8 mouse cellular contexts compared by ENCODE assay signal in the genomic region with DNA sequence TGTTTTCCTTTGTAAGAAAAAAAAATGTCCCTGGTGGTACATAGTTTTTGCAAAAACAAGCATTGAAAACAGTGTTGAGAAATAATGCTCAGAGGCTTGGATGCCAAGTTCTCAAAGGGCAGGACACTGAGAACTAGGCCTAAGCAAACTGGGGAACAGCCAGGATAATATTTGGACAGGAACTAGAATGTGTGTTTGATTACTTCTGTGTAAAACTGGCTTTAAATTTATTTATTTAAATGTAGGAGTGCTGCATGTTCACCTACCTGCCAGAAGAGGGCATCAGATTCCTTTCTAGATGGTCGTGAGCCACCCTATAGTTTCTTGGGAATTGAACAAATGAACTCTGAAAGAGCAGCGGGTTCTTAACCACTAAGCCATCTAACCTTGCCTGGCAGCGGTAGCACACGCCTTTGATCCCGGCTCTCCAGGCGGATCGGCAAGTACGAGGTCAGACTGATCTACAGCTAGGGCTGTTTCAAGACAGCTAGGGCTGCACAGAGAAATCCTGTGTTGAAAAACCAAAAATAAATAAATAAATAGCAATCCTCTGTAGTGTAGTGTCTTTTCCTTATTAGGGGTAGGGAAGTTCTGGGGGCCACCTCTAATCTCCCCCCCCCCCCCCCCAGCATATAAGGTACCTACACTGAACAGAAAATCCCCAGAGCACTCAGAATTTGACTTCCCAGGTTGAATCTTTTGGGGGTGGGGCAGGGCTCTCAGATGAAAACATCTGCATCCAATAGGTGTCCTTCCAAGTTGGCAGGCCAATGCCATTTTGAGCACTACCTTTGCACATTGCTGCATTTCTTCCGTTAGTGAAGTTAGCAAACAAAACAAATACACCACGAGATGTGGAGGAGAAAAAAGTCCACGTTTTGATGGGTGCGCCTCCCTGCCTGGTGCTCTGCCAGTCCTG. TPM values are rescaled to one million over a fixed set of nuclear protein-coding genes. Genes with fewer than 3 reads are reported as not detected.
DNase-seq lines count a peak whose midpoint lies in the region; ATAC-seq and TF ChIP-seq lines count a peak whose summit lies in the region.

A gene (plus strand): TSS at position 776 of the 919 bp plus-strand sequence.

- H3K4me3 ChIP-seq in ES-Bruce4 (ENCODE audit: low read depth, low read length): peak within 1 kb of the TSS; percentile 89
- H3K4me3 ChIP-seq in bone marrow, adult 2 months (replicated peaks; ENCODE audit: control insufficient read depth, low read depth, low read length): peak within 1 kb of the TSS; percentile 98
- peak within 1 kb of the TSS; percentile 87 for H3K4me3 ChIP-seq in embryonic facial prominence, embryonic 15.5 days (replicated peaks)
- H3K4me3 ChIP-seq in heart, embryonic 11.5 days (ENCODE audit: low read depth, low read length): peak within 1 kb of the TSS; percentile 71
- peak within 1 kb of the TSS; percentile 83 for H3K4me3 ChIP-seq in kidney, embryonic 14.5 days (ENCODE audit: low read length)
- peak within 1 kb of the TSS; percentile 89 for H3K4me3 ChIP-seq in limb, embryonic 15.5 days
- peak within 1 kb of the TSS; percentile 75 for H3K4me3 ChIP-seq in midbrain, postnatal 0 days (ENCODE audit: low read depth, low read length)

- no peaks in the 10 kb centered on the region for H3K27me3 ChIP-seq in ES-Bruce4 (ENCODE audit: control insufficient read depth, insufficient read depth, low read length, poor library complexity, severe bottlenecking)
- no peaks in the 10 kb centered on the region for H3K27me3 ChIP-seq in embryonic facial prominence, embryonic 15.5 days
- H3K27me3 ChIP-seq in heart, embryonic 11.5 days (ENCODE audit: control insufficient read depth, insufficient read depth, low read length): no peaks in the 10 kb centered on the region
- no peaks in the 10 kb centered on the region for H3K27me3 ChIP-seq in kidney, embryonic 14.5 days (ENCODE audit: control insufficient read depth, insufficient read depth, low read length)
- no peaks in the 10 kb centered on the region for H3K27me3 ChIP-seq in limb, embryonic 15.5 days
- H3K27me3 ChIP-seq in midbrain, postnatal 0 days (ENCODE audit: insufficient read depth, low read length): no peaks in the 10 kb centered on the region

- no peak for TF ChIP-seq POLR2A in ES-Bruce4 (IDR thresholded peaks at IDR 0.05; ENCODE audit: insufficient read depth, low read length)
- no peak for TF ChIP-seq POLR2A in bone marrow, adult 2 months (IDR thresholded peaks at IDR 0.05; ENCODE audit: borderline replicate concordance, control insufficient read depth, low read depth, low read length)

- peak within 1 kb of the TSS; percentile 73 for H3K4me2 ChIP-seq in embryonic facial prominence, embryonic 15.5 days (replicated peaks)
- peak within 1 kb of the TSS; percentile 65 for H3K4me2 ChIP-seq in heart, embryonic 11.5 days
- H3K4me2 ChIP-seq in kidney, embryonic 14.5 days (replicated peaks; ENCODE audit: low read depth, low read length): peak within 1 kb of the TSS; percentile 58
- H3K4me2 ChIP-seq in limb, embryonic 15.5 days: peak within 1 kb of the TSS; percentile 73
- peak within 1 kb of the TSS; percentile 94 for H3K4me2 ChIP-seq in midbrain, postnatal 0 days (ENCODE audit: low read depth, low read length, poor library complexity, severe bottlenecking)

- H3K9me3 ChIP-seq in ES-Bruce4 (replicated peaks; ENCODE audit: control insufficient read depth, insufficient read depth, low read length, poor library complexity, severe bottlenecking): no peaks in the 10 kb centered on the region
- no peaks in the 10 kb centered on the region for H3K9me3 ChIP-seq in embryonic facial prominence, embryonic 15.5 days (replicated peaks)
- no peaks in the 10 kb centered on the region for H3K9me3 ChIP-seq in heart, embryonic 11.5 days (replicated peaks; ENCODE audit: control insufficient read depth, low read length)
- no peaks in the 10 kb centered on the region for H3K9me3 ChIP-seq in kidney, embryonic 14.5 days (ENCODE audit: control insufficient read depth, low read length)
- no peaks in the 10 kb centered on the region for H3K9me3 ChIP-seq in limb, embryonic 15.5 days
- H3K9me3 ChIP-seq in midbrain, postnatal 0 days (ENCODE audit: low read length): no peaks in the 10 kb centered on the region

- H3K27ac ChIP-seq in ES-Bruce4 (ENCODE audit: insufficient read depth, low read length): no peak within 1 kb of the TSS
- peak within 1 kb of the TSS; percentile 93 for H3K27ac ChIP-seq in bone marrow, adult 2 months (ENCODE audit: control insufficient read depth, insufficient read depth, low read depth, low read length, poor library complexity)
- peak within 1 kb of the TSS; percentile 94 for H3K27ac ChIP-seq in embryonic facial prominence, embryonic 15.5 days (replicated peaks)
- H3K27ac ChIP-seq in heart, embryonic 11.5 days (ENCODE audit: low read depth, low read length): peak within 1 kb of the TSS; percentile 87
- peak within 1 kb of the TSS; percentile 94 for H3K27ac ChIP-seq in kidney, embryonic 14.5 days (ENCODE audit: low read depth, low read length)
- peak within 1 kb of the TSS; percentile 95 for H3K27ac ChIP-seq in limb, embryonic 15.5 days
- peak within 1 kb of the TSS; percentile 77 for H3K27ac ChIP-seq in midbrain, postnatal 0 days (ENCODE audit: low read depth, low read length)

- peak; percentile 31 for TF ChIP-seq CTCF in ES-Bruce4 (IDR thresholded peaks at IDR 0.05; ENCODE audit: low read depth, low read length)
- peak; percentile 38 for TF ChIP-seq CTCF in bone marrow, adult 2 months (IDR thresholded peaks at IDR 0.05; ENCODE audit: control insufficient read depth, insufficient read depth, low read length)
- peak; percentile 90 for TF ChIP-seq CTCF in midbrain, postnatal 0 days (IDR thresholded peaks at IDR 0.05)

- peak within 1 kb of the TSS; percentile 78 for H3K9ac ChIP-seq in ES-Bruce4 (ENCODE audit: low read depth, poor library complexity, severe bottlenecking)
- peak within 1 kb of the TSS; percentile 90 for H3K9ac ChIP-seq in embryonic facial prominence, embryonic 15.5 days
- peak within 1 kb of the TSS; percentile 86 for H3K9ac ChIP-seq in heart, embryonic 11.5 days (ENCODE audit: low read depth, low read length)
- peak within 1 kb of the TSS; percentile 94 for H3K9ac ChIP-seq in kidney, embryonic 14.5 days (ENCODE audit: low read depth, low read length)
- H3K9ac ChIP-seq in limb, embryonic 15.5 days: peak within 1 kb of the TSS; percentile 87
- peak within 1 kb of the TSS; percentile 81 for H3K9ac ChIP-seq in midbrain, postnatal 0 days (replicated peaks; ENCODE audit: low read length, poor library complexity, severe bottlenecking)

- no peaks in the 10 kb centered on the region for H3K4me1 ChIP-seq in ES-Bruce4 (ENCODE audit: control insufficient read depth, insufficient read depth, low read length)
- H3K4me1 ChIP-seq in bone marrow, adult 2 months (ENCODE audit: control insufficient read depth, insufficient read depth, low read length): no peaks in the 10 kb centered on the region
- 0 out of 2 replicates have a peak, but pooled peaks cover 2% of the 10 kb centered on the region for H3K4me1 ChIP-seq in embryonic facial prominence, embryonic 15.5 days
- H3K4me1 ChIP-seq in heart, embryonic 11.5 days (ENCODE audit: control insufficient read depth, insufficient read depth, low read length): no peaks in the 10 kb centered on the region
- no peaks in the 10 kb centered on the region for H3K4me1 ChIP-seq in kidney, embryonic 14.5 days (ENCODE audit: control insufficient read depth, insufficient read depth, low read length)
- peaks cover 5% of the 10 kb centered on the region; the same call in 1 of the 2 replicates for H3K4me1 ChIP-seq in limb, embryonic 15.5 days
- no peaks in the 10 kb centered on the region for H3K4me1 ChIP-seq in midbrain, postnatal 0 days (ENCODE audit: insufficient read depth, low read length)

- no peaks in the 10 kb centered on the region for H3K36me3 ChIP-seq in ES-Bruce4 (ENCODE audit: control insufficient read depth, insufficient read depth, low read length, poor library complexity, severe bottlenecking)
- no peaks in the 10 kb centered on the region for H3K36me3 ChIP-seq in embryonic facial prominence, embryonic 15.5 days
- no peaks in the 10 kb centered on the region for H3K36me3 ChIP-seq in heart, embryonic 11.5 days (ENCODE audit: control insufficient read depth, insufficient read depth, low read length)
- H3K36me3 ChIP-seq in kidney, embryonic 14.5 days (ENCODE audit: control insufficient read depth, insufficient read depth, low read length): no peaks in the 10 kb centered on the region
- H3K36me3 ChIP-seq in limb, embryonic 15.5 days: no peaks in the 10 kb centered on the region
- no peaks in the 10 kb centered on the region for H3K36me3 ChIP-seq in midbrain, postnatal 0 days (ENCODE audit: insufficient read depth, low read length)

- TF ChIP-seq EP300 in ES-Bruce4 (IDR thresholded peaks at IDR 0.05; ENCODE audit: insufficient read depth, low read depth, low read length): no peak

- WGBS in bone marrow, adult 2 months: 0% methylated on average over 12 of the region's 12 CpGs
- WGBS in embryonic facial prominence, embryonic 15.5 days: under 1% methylated on average over 12 of the region's 12 CpGs
- WGBS in heart, embryonic 11.5 days (ENCODE audit: insufficient replicate concordance): under 1% methylated on average over 12 of the region's 12 CpGs
- WGBS in kidney, embryonic 14.5 days: under 1% methylated on average over 12 of the region's 12 CpGs
- WGBS in limb, embryonic 15.5 days: 1% methylated on average over 12 of the region's 12 CpGs
- under 1% methylated on average over 12 of the region's 12 CpGs for WGBS in midbrain, postnatal 0 days

- peak; percentile 78 for DNase-seq in midbrain, postnatal 0 days (ENCODE audit: low spot score)
- DNase-seq in thymus, adult 18-20 months: peak; percentile 4 to 13

- peak; percentile 30 for ATAC-seq in embryonic facial prominence, embryonic 15.5 days (ENCODE audit: insufficient number of reproducible peaks, low FRiP score, low TSS enrichment, low read depth)
- ATAC-seq in heart, embryonic 11.5 days (replicated peaks; ENCODE audit: insufficient number of reproducible peaks, low FRiP score, low TSS enrichment): peak; percentile 44
- ATAC-seq in kidney, embryonic 14.5 days (ENCODE audit: low FRiP score, low TSS enrichment): peak; percentile 56
- peak; percentile 46; the same call in 1 of the 2 replicates for ATAC-seq in limb, embryonic 15.5 days (ENCODE audit: insufficient number of reproducible peaks, low FRiP score, low TSS enrichment, low read depth)
- peak; percentile 80 for ATAC-seq in midbrain, postnatal 0 days (ENCODE audit: low FRiP score)

RNA-seq across cellular contexts. Expression of the gene that starts here (rescaled TPM):
- 43.5 and 46.1 TPM in 2 replicates for polyA plus RNA-seq in ES-Bruce4 (2011; ENCODE audit: insufficient read depth, insufficient read length, low read depth, missing spikeins)
- 7.8 and 8.4 TPM in 2 replicates for polyA plus RNA-seq in bone marrow, adult 2 months (2011; ENCODE audit: insufficient read depth, insufficient read length, low replicate concordance, missing spikeins)
- 10.4 and 12.8 TPM in 2 replicates for polyA plus RNA-seq in embryonic facial prominence, embryonic 15.5 days (2015; fragmentation: Nextera tagmentation; extraction: Ambion mirVana)
- 11.2 and 13.4 TPM in 2 replicates for polyA plus RNA-seq in heart, embryonic 11.5 days (2014; fragmentation: Nextera tagmentation; extraction: Ambion mirVana)
- polyA plus RNA-seq in kidney, embryonic 14.5 days (2014; fragmentation: Nextera tagmentation; extraction: Ambion mirVana): 10.6 and 16.8 TPM in 2 replicates
- 8.2 and 14.0 TPM in 2 replicates for polyA plus RNA-seq in limb, embryonic 15.5 days (2015; fragmentation: Nextera tagmentation; extraction: Ambion mirVana)
- 5.8 and 7.6 TPM in 2 replicates for total RNA-seq in midbrain, postnatal 0 days (2014; rRNA removed)
- 6.6 and 7.4 TPM in 2 replicates for polyA plus RNA-seq in midbrain, postnatal 0 days (2015; fragmentation: Nextera tagmentation; extraction: Ambion mirVana)

Comparison
In these comparisons a context has a peak if more than half of its experiments do, and no peak if none do; other contexts are left out.
1. CTCF ChIP-seq: peak in every context shown above with its lines; median percentile 90 in midbrain, postnatal 0 days; 38 in bone marrow, adult 2 months; 31 in ES-Bruce4.
2. ATAC-seq: peak in every context shown above with its lines; median percentile 80 in midbrain, postnatal 0 days; 56 in kidney, embryonic 14.5 days; 46 in limb, embryonic 15.5 days; 44 in heart, embryonic 11.5 days; 30 in embryonic facial prominence, embryonic 15.5 days.